ENCODE assay signal across 9 mouse cellular contexts in the genomic region with DNA sequence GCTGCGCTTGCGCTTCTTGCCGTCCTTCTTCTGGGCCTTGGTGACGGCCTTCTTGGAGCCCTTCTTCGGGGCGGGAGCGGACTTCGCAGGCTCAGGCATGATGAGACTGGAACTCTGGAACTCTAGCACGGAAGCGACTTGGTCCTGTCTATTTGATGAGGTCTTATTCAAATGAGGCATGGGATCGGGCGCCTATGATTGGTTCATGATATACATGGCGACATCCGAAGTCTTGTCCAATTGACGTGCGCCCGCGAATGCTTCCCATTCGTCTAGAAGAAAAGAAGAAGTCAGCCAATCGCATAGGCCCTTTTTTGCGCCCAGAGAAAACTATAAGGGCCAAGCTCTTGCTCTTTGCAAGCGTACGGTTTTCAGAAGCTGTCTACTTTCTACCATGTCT. TPM values are rescaled to one million over a fixed set of nuclear protein-coding genes. Genes with fewer than 3 reads are reported as not detected.
DNase-seq lines count a peak whose midpoint lies in the region; ATAC-seq and TF ChIP-seq lines count a peak whose summit lies in the region.
"Not testable (repeated sequence)": the region's sequence is repeated elsewhere in the genome, so short reads cannot be mapped to it uniquely, and the experiment has no call there.
"Had no signal": no experiment of that assay in that cellular context is flagged by ENCODE, and none has a peak within 500 bp of the region (broad histone marks: within the 10 kb centered on the region; RNA-seq: fewer than 3 reads in every experiment).

A gene (minus strand): TSS at position 125 of the 400 bp plus-strand sequence.
A gene (plus strand): TSS at position 393 of the 400 bp plus-strand sequence.

- not testable (repeated sequence) for H3K27ac ChIP-seq in forebrain, embryonic 15.5 days (replicated peaks); heart, embryonic 15.5 days; intestine, embryonic 16.5 days (ENCODE audit: low read length); liver, postnatal 0 days (ENCODE audit: low read depth); midbrain, postnatal 0 days (ENCODE audit: low read depth, low read length)

- WGBS in forebrain, embryonic 15.5 days: no CpG with 5 or more reads among the region's 23 CpGs
- WGBS in heart, embryonic 15.5 days: no CpG with 5 or more reads among the region's 23 CpGs
- no CpG with 5 or more reads among the region's 23 CpGs for WGBS in intestine, embryonic 16.5 days
- WGBS in liver, postnatal 0 days (ENCODE audit: insufficient replicate concordance): no CpG with 5 or more reads among the region's 23 CpGs
- WGBS in midbrain, postnatal 0 days: no CpG with 5 or more reads among the region's 23 CpGs

- not testable (repeated sequence) for H3K4me2 ChIP-seq in forebrain, embryonic 15.5 days (replicated peaks); heart, embryonic 15.5 days; intestine, embryonic 16.5 days (ENCODE audit: low read depth, low read length); liver, postnatal 0 days (ENCODE audit: low read depth, low read length); midbrain, postnatal 0 days (ENCODE audit: low read depth, low read length, poor library complexity, severe bottlenecking)

- not testable (repeated sequence) for H3K9me3 ChIP-seq in forebrain, embryonic 15.5 days; heart, embryonic 15.5 days (replicated peaks); intestine, embryonic 16.5 days (ENCODE audit: control insufficient read depth, low read length); liver, postnatal 0 days (ENCODE audit: low read length); midbrain, postnatal 0 days (ENCODE audit: low read length)

- H3K36me3 ChIP-seq in forebrain, embryonic 15.5 days; heart, embryonic 15.5 days; intestine, embryonic 16.5 days (ENCODE audit: control insufficient read depth, insufficient read depth, low read length); liver, postnatal 0 days (replicated peaks; ENCODE audit: insufficient read depth, low read length); midbrain, postnatal 0 days (ENCODE audit: insufficient read depth, low read length): not testable (repeated sequence)

- not testable (repeated sequence) for TF ChIP-seq CTCF in liver, postnatal 0 days (IDR thresholded peaks at IDR 0.05; ENCODE audit: low read depth); midbrain, postnatal 0 days (IDR thresholded peaks at IDR 0.05)

- ATAC-seq in cerebellum, adult (ENCODE audit: insufficient number of reproducible peaks, low FRiP score, low TSS enrichment): peak; percentile 100
- peak; percentile 98 for ATAC-seq in forebrain, embryonic 15.5 days (replicated peaks)
- peak; percentile 95 for ATAC-seq in heart, embryonic 15.5 days (replicated peaks; ENCODE audit: insufficient number of reproducible peaks, insufficient read depth, low FRiP score, low read depth)
- ATAC-seq in intestine, embryonic 16.5 days: peak; percentile 95
- peak; percentile 88 for ATAC-seq in liver, postnatal 0 days
- ATAC-seq in midbrain, postnatal 0 days (ENCODE audit: low FRiP score): peak; percentile 97

- TF ChIP-seq EP300 in liver, postnatal 0 days (IDR thresholded peaks at IDR 0.05; ENCODE audit: low read depth): not testable (repeated sequence)

- not testable (repeated sequence) for H3K4me3 ChIP-seq in forebrain, embryonic 15.5 days; heart, embryonic 15.5 days; intestine, embryonic 16.5 days (ENCODE audit: low read length); liver, postnatal 0 days (ENCODE audit: low read depth, low read length); midbrain, postnatal 0 days (ENCODE audit: low read depth, low read length)

- not testable (repeated sequence) for H3K4me1 ChIP-seq in forebrain, embryonic 15.5 days; heart, embryonic 15.5 days (replicated peaks); intestine, embryonic 16.5 days (ENCODE audit: control insufficient read depth, insufficient read depth, low read length); liver, postnatal 0 days (ENCODE audit: insufficient read depth); midbrain, postnatal 0 days (ENCODE audit: insufficient read depth, low read length)

- H3K9ac ChIP-seq in forebrain, embryonic 15.5 days (replicated peaks); heart, embryonic 15.5 days; intestine, embryonic 16.5 days (ENCODE audit: low read depth, low read length); liver, postnatal 0 days (replicated peaks); midbrain, postnatal 0 days (replicated peaks; ENCODE audit: low read length, poor library complexity, severe bottlenecking): not testable (repeated sequence)

- H3K27me3 ChIP-seq in forebrain, embryonic 15.5 days; heart, embryonic 15.5 days; intestine, embryonic 16.5 days (replicated peaks; ENCODE audit: control insufficient read depth, insufficient read depth, low read length); liver, postnatal 0 days (ENCODE audit: insufficient read depth, low read length); midbrain, postnatal 0 days (ENCODE audit: insufficient read depth, low read length): not testable (repeated sequence)

- DNase-seq in left cerebral cortex, adult 8-10 months (ENCODE audit: low spot score in 2 of 2); liver, postnatal 0 days; midbrain, postnatal 0 days (ENCODE audit: low spot score): not testable (repeated sequence)

RNA-seq across cellular contexts. Expression of the first gene that starts in this region (rescaled TPM):
- 12.2 and 15.4 TPM in 2 replicates for polyA plus RNA-seq in forebrain, embryonic 15.5 days (2015; fragmentation: Nextera tagmentation; extraction: Ambion mirVana)
- polyA plus RNA-seq in heart, embryonic 15.5 days (2015; fragmentation: Nextera tagmentation; extraction: Ambion mirVana): 7.2 and 7.3 TPM in 2 replicates
- 13.4 and 17.9 TPM in 2 replicates for polyA plus RNA-seq in intestine, embryonic 16.5 days (2015; fragmentation: Nextera tagmentation; extraction: Ambion mirVana)
- total RNA-seq in left cerebral cortex, adult 8-10 months (2022): 10 to 100 TPM; 26.3 to 44.6 (median 31.8) TPM
- polyA plus RNA-seq in liver, postnatal 0 days (2015; fragmentation: Nextera tagmentation; extraction: Ambion mirVana): 14.3 and 15.4 TPM in 2 replicates
- 213 and 311 TPM in 2 replicates for total RNA-seq in midbrain, postnatal 0 days (2014; rRNA removed)
- polyA plus RNA-seq in midbrain, postnatal 0 days (2015; fragmentation: Nextera tagmentation; extraction: Ambion mirVana): 2.7 and 3.8 TPM in 2 replicates

RNA-seq across cellular contexts. Expression of the second gene that starts in this region (rescaled TPM):
- polyA plus RNA-seq in forebrain, embryonic 15.5 days (2015; fragmentation: Nextera tagmentation; extraction: Ambion mirVana): 1.8 TPM in 1 of 2 replicates, not detected in the other
- 3.5 TPM in 1 of 2 replicates, not detected in the other for polyA plus RNA-seq in heart, embryonic 15.5 days (2015; fragmentation: Nextera tagmentation; extraction: Ambion mirVana)
- polyA plus RNA-seq in intestine, embryonic 16.5 days (2015; fragmentation: Nextera tagmentation; extraction: Ambion mirVana): not detected in 2 replicates
- total RNA-seq in left cerebral cortex, adult 8-10 months (2022): 10 to 100 TPM in 3 of 4 experiments, not detected in 1; 14.7 to 30.0 (median 20.1) TPM
- polyA plus RNA-seq in liver, postnatal 0 days (2015; fragmentation: Nextera tagmentation; extraction: Ambion mirVana): not detected in 2 replicates
- not detected in 2 replicates for total RNA-seq in midbrain, postnatal 0 days (2014; rRNA removed)
- polyA plus RNA-seq in midbrain, postnatal 0 days (2015; fragmentation: Nextera tagmentation; extraction: Ambion mirVana): not detected in 2 replicates
- total RNA-seq: left cerebral cortex, postnatal 14 days had no signal
- polyA plus RNA-seq: small intestine, adult 2 months had no signal
